Mouse (Mus musculus) kidney, adult 2 months (tissue): ENCODE results near the gene Smim24. TPM values are rescaled to one million over a fixed set of nuclear protein-coding genes. Genes with fewer than 3 reads are reported as not detected.

Experiments used
- DNase-seq: peaks from one replicate; pipeline ENCODE4 v3.0.0; 2021
- H3K27ac ChIP-seq: fragments of 200-500 bp; 2 replicates; pipeline ENCODE4 v1.5.1; 2012; ENCODE audit warnings: low read depth, low read length, control low read depth, inconsistent platforms; ENCODE audit not compliant: insufficient read depth
- H3K27me3 ChIP-seq: fragments of 200-500 bp; replicated peaks from 2 replicates; pipeline ENCODE4 v1.6.1; 2012; ENCODE audit warnings: mild to moderate bottlenecking, moderate library complexity, low read length, inconsistent platforms; ENCODE audit not compliant: control insufficient read depth, insufficient read depth
- H3K36me3 ChIP-seq: fragments of 200-500 bp; 2 replicates; pipeline ENCODE4 v1.6.1; 2012; ENCODE audit warnings: mild to moderate bottlenecking, moderate library complexity, low read length, inconsistent platforms; ENCODE audit not compliant: control insufficient read depth, insufficient read depth
- H3K4me1 ChIP-seq: fragments of 200-500 bp; 2 replicates; pipeline ENCODE4 v1.6.1; 2011; ENCODE audit warnings: low read length; ENCODE audit not compliant: control insufficient read depth, insufficient read depth
- H3K4me3 ChIP-seq: fragments of 200-500 bp; 2 replicates; pipeline ENCODE4 v1.5.1; 2011; ENCODE audit warnings: mild to moderate bottlenecking, low read depth, low read length, control low read depth; ENCODE audit not compliant: insufficient read depth
- CTCF ChIP-seq: fragments of 200-500 bp; conservative IDR thresholded peaks from 2 replicates; pipeline ENCODE4 v1.5.1; 2011; ENCODE audit warnings: low read depth, mild to moderate bottlenecking, control low read depth, low read length, moderate library complexity, mixed read lengths; ENCODE audit not compliant: insufficient read depth, insufficient read length
- POLR2A ChIP-seq: fragments of 200-500 bp; IDR thresholded peaks from one replicate; pipeline ENCODE4 v1.6.1; 2011; ENCODE audit warnings: low read depth, low read length, control low read depth
- WGBS: fragments of 180-500 bp; shearing (Covaris S2); methylation state at CpG from one replicate; pipeline ENCODE4 v1.1.7; 2018; 5-methylcytosine and 5-hydroxymethylcytosine counted together
- polyA plus RNA-seq: library from polyadenylated mRNA; depleted of rRNA; stranded (reverse); fragments of >200 nt; gene quantifications from 2 replicates; pipeline ENCODE4 v1.2.3, GENCODE M21; 2012

Gene Smim24
- polyA plus RNA-seq, 1 experiment = 694 TPM

GRCm38 (mm10) chr10:81377793-81378552 is 14.9 kb upstream of the Smim24 start, which contains the start of gene Fzr1:
Fzr1 (minus strand) TSS chr10:81378516.
- Histone ChIP-seq H3K4me1 (peaks cover 16% of the 10 kb centered on the region; the same call in 1 of the 2 replicates), H3K36me3 (no peaks in the 10 kb centered on the region), H3K4me3 (peak within 1 kb of the TSS; percentile 79), H3K27me3 (no peaks in the 10 kb centered on the region), H3K27ac (peak within 1 kb of the TSS; percentile 26)
- 1% methylated on average over 51 of the region's 59 CpGs for WGBS
- TF ChIP-seq POLR2A = peak; percentile 25
- TF ChIP-seq CTCF = no peak
- no peak for DNase-seq

GRCm38 (mm10) chr10:81378553-81379182 is 14.2 kb upstream of the Smim24 start:
- under 1% methylated on average over 46 of the region's 46 CpGs for WGBS
- no peak overlapping the region; the same call in 1 of the 2 replicates for H3K27ac ChIP-seq
- H3K36me3 ChIP-seq = no peaks in the 10 kb centered on the region
- DNase-seq = peak; percentile 100
- TF ChIP-seq CTCF (no peak), POLR2A (no peak)
- peaks cover 16% of the 10 kb centered on the region; the same call in 1 of the 2 replicates for H3K4me1 ChIP-seq
- no peaks in the 10 kb centered on the region for H3K27me3 ChIP-seq
- peak overlapping the region; percentile 49 for H3K4me3 ChIP-seq

GRCm38 (mm10) chr10:81379183-81379553 is 13.7 kb upstream of the Smim24 start:
- no peak overlapping the region for H3K27ac ChIP-seq
- TF ChIP-seq CTCF = no peak
- no peak for TF ChIP-seq POLR2A
- H3K36me3 ChIP-seq = no peaks in the 10 kb centered on the region
- H3K4me1 ChIP-seq = peaks cover 16% of the 10 kb centered on the region; the same call in 1 of the 2 replicates
- peak overlapping the region; percentile 49; the same call in 1 of the 2 replicates for H3K4me3 ChIP-seq
- H3K27me3 ChIP-seq = no peaks in the 10 kb centered on the region
- 57% methylated on average over 3 of the region's 3 CpGs for WGBS
- no peak for DNase-seq

GRCm38 (mm10) chr10:81379809-81380378 is 13.0 kb upstream of the Smim24 start:
- no peak overlapping the region for H3K4me3 ChIP-seq
- TF ChIP-seq CTCF = no peak
- TF ChIP-seq POLR2A = no peak
- H3K4me1 ChIP-seq = peaks cover 17% of the 10 kb centered on the region; the same call in 1 of the 2 replicates
- H3K36me3 ChIP-seq = no peaks in the 10 kb centered on the region
- no peaks in the 10 kb centered on the region for H3K27me3 ChIP-seq
- 85% methylated on average over 6 of the region's 6 CpGs for WGBS
- no peak overlapping the region for H3K27ac ChIP-seq
- DNase-seq = no peak

GRCm38 (mm10) chr10:81382039-81382438 is 10.8 kb upstream of the Smim24 start:
- 64% methylated on average over 5 of the region's 5 CpGs for WGBS
- no peak for TF ChIP-seq POLR2A
- no peak for TF ChIP-seq CTCF
- Histone ChIP-seq H3K27ac (no peak overlapping the region), H3K4me1 (peaks cover 18% of the 10 kb centered on the region; the same call in 1 of the 2 replicates), H3K27me3 (no peaks in the 10 kb centered on the region), H3K4me3 (no peak overlapping the region), H3K36me3 (no peaks in the 10 kb centered on the region)
- DNase-seq = no peak

GRCm38 (mm10) chr10:81383802-81384604 is 8.8 kb upstream of the Smim24 start, which contains the start of the genes Dohh and Gm48551:
Dohh (plus strand) TSS chr10:81384428.
Gm48551 (plus strand) TSS chr10:81384466.
- peak; percentile 84 for TF ChIP-seq POLR2A
- no peak for TF ChIP-seq CTCF
- 7% methylated on average over 54 of the region's 54 CpGs for WGBS

More at GRCm38 (mm10) chr10:81383802-81384604, 8.8 kb upstream of the Smim24 start, which contains the start of the genes Dohh and Gm48551:
- H3K4me1 ChIP-seq = peaks cover 9% of the 10 kb centered on the region; the same call in 1 of the 2 replicates
- DNase-seq = peak; percentile 99
- H3K27ac ChIP-seq = peak within 1 kb of the TSS; percentile 63; the same call in 1 of the 2 replicates
- H3K27me3 ChIP-seq = no peaks in the 10 kb centered on the region
- no peaks in the 10 kb centered on the region for H3K36me3 ChIP-seq
- H3K4me3 ChIP-seq = peak within 1 kb of the TSS; percentile 92
